Mouse (Mus musculus) heart, embryonic 12.5 days (tissue): ENCODE measurements around the gene Ank2. TPM values are rescaled to one million over a fixed set of nuclear protein-coding genes. Genes with fewer than 3 reads are reported as not detected.
"Not testable (repeated sequence)": the region's sequence is repeated elsewhere in the genome, so short reads cannot be mapped to it uniquely, and the experiment has no call there.

Source experiments
- ATAC-seq: fragments of 200-750 bp; cut with Nextera tagmentation; 2 replicates; pipeline ENCODE4 v1.8.0; 2017; ENCODE audit warnings: moderate TSS enrichment, moderate library complexity; ENCODE audit not compliant: insufficient number of reproducible peaks, low FRiP score
- H3K27ac ChIP-seq: fragments of 300-500 bp; sonication (generic); 2 replicates; pipeline ENCODE4 v1.5.1; 2016; ENCODE audit warnings: mild to moderate bottlenecking, moderate library complexity; ENCODE audit not compliant: poor library complexity, severe bottlenecking
- H3K27me3 ChIP-seq: fragments of 300-500 bp; sonication (generic); replicated peaks from 2 replicates; pipeline ENCODE4 v1.6.1; 2016; ENCODE audit warnings: mild to moderate bottlenecking, moderate library complexity
- H3K36me3 ChIP-seq: fragments of 300-500 bp; sonication (generic); 2 replicates; pipeline ENCODE4 v1.6.1; 2016; ENCODE audit warnings: mild to moderate bottlenecking, moderate library complexity
- H3K4me1 ChIP-seq: fragments of 300-500 bp; sonication (generic); replicated peaks from 2 replicates; pipeline ENCODE4 v1.6.1; 2016; ENCODE audit warnings: mild to moderate bottlenecking
- H3K4me2 ChIP-seq: fragments of 300-500 bp; sonication (generic); 2 replicates; pipeline ENCODE4 v1.6.1; 2016; ENCODE audit warnings: mild to moderate bottlenecking, moderate library complexity
- H3K4me3 ChIP-seq: fragments of 300-500 bp; sonication (generic); 2 replicates; pipeline ENCODE4 v1.5.1; 2016; ENCODE audit warnings: mild to moderate bottlenecking
- H3K9ac ChIP-seq: fragments of 300-500 bp; sonication (generic); 2 replicates; pipeline ENCODE4 v1.6.1; 2016; ENCODE audit warnings: mild to moderate bottlenecking, moderate library complexity
- H3K9me3 ChIP-seq: fragments of 300-500 bp; sonication (generic); replicated peaks from 2 replicates; pipeline ENCODE4 v1.6.1; 2016; ENCODE audit warnings: mild to moderate bottlenecking, moderate library complexity
- WGBS: fragments of 180-500 bp; shearing (Covaris S2); methylation state at CpG from one replicate; pipeline ENCODE4 v1.1.7; 2016; 5-methylcytosine and 5-hydroxymethylcytosine counted together
- polyA plus RNA-seq: library from polyadenylated mRNA; unstranded; fragments of >200 nt; fragmentation: Nextera tagmentation; extraction: Ambion mirVana; gene quantifications from 2 replicates; pipeline ENCODE4 v1.2.1, GENCODE M21; 2016

The Ank2 gene
- polyA plus RNA-seq, 1 experiment from 2014 or later, result 42.5 TPM

GRCm38 (mm10) chr3:127414438-127414837 is 84.7 kb downstream of the Ank2 start:
- Histone ChIP-seq H3K27ac (no peak overlapping the region), H3K9me3 (peaks cover 3% of the 10 kb centered on the region; the same call in 1 of the 2 replicates), H3K36me3 (no peaks in the 10 kb centered on the region), H3K9ac (no peak overlapping the region), H3K4me2 (no peak overlapping the region), H3K4me1 (no peaks in the 10 kb centered on the region), H3K4me3 (no peak overlapping the region), H3K27me3 (no peaks in the 10 kb centered on the region)
- no peak for ATAC-seq
- WGBS, result 38% methylated on average over 1 of the region's 1 CpGs

GRCm38 (mm10) chr3:127408684-127409550 is 90.2 kb downstream of the Ank2 start:
- H3K9me3 ChIP-seq, result no peaks in the 10 kb centered on the region
- WGBS, result 16% methylated on average over 23 of the region's 23 CpGs
- peaks cover 12% of the 10 kb centered on the region for H3K4me1 ChIP-seq
- H3K4me2 ChIP-seq, result peak overlapping the region; percentile 94
- H3K36me3 ChIP-seq, result no peaks in the 10 kb centered on the region
- H3K9ac ChIP-seq, result peak overlapping the region; percentile 75
- H3K4me3 ChIP-seq, result peak overlapping the region; percentile 62
- ATAC-seq, result peak; percentile 88
- H3K27ac ChIP-seq, result peak overlapping the region; percentile 58; the same call in 1 of the 2 replicates
- no peaks in the 10 kb centered on the region for H3K27me3 ChIP-seq

- Histone ChIP-seq H3K27me3 (no peaks in the 10 kb centered on the region), H3K4me3 (peak overlapping the region; percentile 62), H3K9me3 (no peaks in the 10 kb centered on the region), H3K27ac (0 out of 2 replicates have a peak overlapping the region, but pooled peaks have one; percentile 58), H3K4me1 (peaks cover 12% of the 10 kb centered on the region), H3K36me3 (no peaks in the 10 kb centered on the region), H3K9ac (peak overlapping the region; percentile 75), H3K4me2 (peak overlapping the region; percentile 94)
- ATAC-seq, result no peak
- WGBS, result 15% methylated on average over 9 of the region's 9 CpGs
Measured at GRCm38 (mm10) chr3:127407868-127408574, 91.1 kb downstream of the Ank2 start.

GRCm38 (mm10) chr3:127406883-127407282 is 92.3 kb downstream of the Ank2 start:
- Histone ChIP-seq H3K36me3 (no peaks in the 10 kb centered on the region), H3K27me3 (no peaks in the 10 kb centered on the region), H3K27ac (no peak overlapping the region), H3K9me3 (no peaks in the 10 kb centered on the region), H3K4me3 (no peak overlapping the region), H3K4me1 (peaks cover 12% of the 10 kb centered on the region), H3K4me2 (no peak overlapping the region), H3K9ac (no peak overlapping the region)
- ATAC-seq, result no peak
- WGBS, result 91% methylated on average over 4 of the region's 4 CpGs

- Histone ChIP-seq H3K4me3 (no peak overlapping the region), H3K27ac (no peak overlapping the region), H3K9me3 (no peaks in the 10 kb centered on the region), H3K4me2 (no peak overlapping the region), H3K36me3 (no peaks in the 10 kb centered on the region), H3K9ac (no peak overlapping the region), H3K27me3 (no peaks in the 10 kb centered on the region), H3K4me1 (peaks cover 12% of the 10 kb centered on the region)
- WGBS, result 62% methylated on average over 3 of the region's 3 CpGs
- ATAC-seq, result no peak
Measured at GRCm38 (mm10) chr3:127404371-127404770, 94.8 kb downstream of the Ank2 start.

GRCm38 (mm10) chr3:127400976-127401375 is 98.2 kb downstream of the Ank2 start:
- Histone ChIP-seq H3K4me1 (0 out of 2 replicates have a peak, but pooled peaks cover 4% of the 10 kb centered on the region), H3K36me3 (no peaks in the 10 kb centered on the region), H3K27me3 (no peaks in the 10 kb centered on the region), H3K9ac (no peak overlapping the region), H3K27ac (no peak overlapping the region), H3K4me2 (no peak overlapping the region), H3K9me3 (peaks cover 3% of the 10 kb centered on the region; the same call in 1 of the 2 replicates), H3K4me3 (no peak overlapping the region)
- no peak for ATAC-seq
- WGBS, result 91% methylated on average over 5 of the region's 5 CpGs

GRCm38 (mm10) chr3:127400468-127400867 is 98.7 kb downstream of the Ank2 start:
- not testable (repeated sequence) for H3K4me1 ChIP-seq, H3K36me3 ChIP-seq, H3K9me3 ChIP-seq, H3K27me3 ChIP-seq, H3K4me3 ChIP-seq, H3K9ac ChIP-seq, ATAC-seq, H3K4me2 ChIP-seq, H3K27ac ChIP-seq
- WGBS, result 87% methylated on average over 3 of the region's 3 CpGs

GRCm38 (mm10) chr3:127397774-127398173 is 101.4 kb downstream of the Ank2 start:
- H3K9me3 ChIP-seq, result peaks cover 3% of the 10 kb centered on the region; the same call in 1 of the 2 replicates
- H3K36me3 ChIP-seq, result no peaks in the 10 kb centered on the region
- no peak overlapping the region for H3K9ac ChIP-seq
- 90% methylated on average over 9 of the region's 9 CpGs for WGBS
- H3K27me3 ChIP-seq, result no peaks in the 10 kb centered on the region
- no peak overlapping the region for H3K4me3 ChIP-seq
- H3K4me1 ChIP-seq, result no peaks in the 10 kb centered on the region
- no peak overlapping the region for H3K27ac ChIP-seq
- no peak for ATAC-seq
- H3K4me2 ChIP-seq, result no peak overlapping the region

- Histone ChIP-seq H3K27ac (no peak overlapping the region), H3K27me3 (no peaks in the 10 kb centered on the region), H3K36me3 (no peaks in the 10 kb centered on the region), H3K4me3 (no peak overlapping the region), H3K4me2 (no peak overlapping the region), H3K4me1 (no peaks in the 10 kb centered on the region), H3K9ac (no peak overlapping the region), H3K9me3 (peaks cover 3% of the 10 kb centered on the region; the same call in 1 of the 2 replicates)
- ATAC-seq, result no peak
- WGBS, result 74% methylated on average over 8 of the region's 8 CpGs
Measured at GRCm38 (mm10) chr3:127395202-127395601, 103.9 kb downstream of the Ank2 start.

- no peak for ATAC-seq
- 82% methylated on average over 14 of the region's 14 CpGs for WGBS
Measured at GRCm38 (mm10) chr3:127387016-127387517, 112.1 kb downstream of the Ank2 start.

GRCm38 (mm10) chr3:127383231-127383630 is 115.9 kb downstream of the Ank2 start:
- no peak for ATAC-seq
- no peaks in the 10 kb centered on the region for H3K27me3 ChIP-seq
- no peaks in the 10 kb centered on the region for H3K36me3 ChIP-seq
- H3K9me3 ChIP-seq, result no peaks in the 10 kb centered on the region
- H3K4me1 ChIP-seq, result no peaks in the 10 kb centered on the region
- H3K9ac ChIP-seq, result no peak overlapping the region
- H3K27ac ChIP-seq, result no peak overlapping the region
- no peak overlapping the region for H3K4me3 ChIP-seq
- H3K4me2 ChIP-seq, result no peak overlapping the region
- WGBS, result 85% methylated on average over 3 of the region's 3 CpGs

More at GRCm38 (mm10) chr3:127387016-127387517, 112.1 kb downstream of the Ank2 start:
- Histone ChIP-seq H3K4me1 (no peaks in the 10 kb centered on the region), H3K9ac (no peak overlapping the region), H3K4me2 (no peak overlapping the region), H3K27ac (no peak overlapping the region), H3K27me3 (no peaks in the 10 kb centered on the region), H3K4me3 (no peak overlapping the region), H3K9me3 (no peaks in the 10 kb centered on the region), H3K36me3 (no peaks in the 10 kb centered on the region)
